25 mouse cellular contexts compared by ENCODE assay signal in the genomic region with DNA sequence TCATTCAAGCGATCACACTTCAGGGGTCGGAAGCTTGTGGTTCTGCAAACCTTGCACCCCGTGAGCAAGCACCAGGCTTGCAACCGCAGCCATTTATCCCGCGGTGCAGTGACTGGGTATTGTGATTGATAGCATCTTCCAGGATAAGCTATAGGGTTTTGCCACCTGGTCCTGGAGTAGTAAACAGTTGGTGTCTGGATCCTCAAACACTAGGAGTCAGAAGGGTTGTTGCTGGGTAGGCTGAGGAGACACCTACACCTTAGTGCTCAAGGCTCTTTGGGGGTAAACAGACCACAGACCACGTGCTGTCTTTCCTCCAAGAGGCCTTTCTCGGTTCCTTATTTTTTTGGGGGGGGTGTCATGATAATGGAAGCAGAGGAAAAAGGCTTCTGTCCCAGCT. TPM values are rescaled to one million over a fixed set of nuclear protein-coding genes. Genes with fewer than 3 reads are reported as not detected.
DNase-seq lines count a peak whose midpoint lies in the region; ATAC-seq lines count a peak whose summit lies in the region.
"Had no signal": no experiment of that assay in that cellular context is flagged by ENCODE, and none has a peak within 500 bp of the region (broad histone marks: within the 10 kb centered on the region; RNA-seq: fewer than 3 reads in every experiment).

No protein-coding gene starts in this region.

- peak; percentile 2 to 12 for DNase-seq in B cell, adult 2 months
- peak; percentile 14 for DNase-seq in R1 (ENCODE audit: low read depth, low spot score)
- DNase-seq in urinary bladder, adult 2 months (ENCODE audit: low spot score), result no peak
- DNase-seq in left cerebral cortex, postnatal 10 days (ENCODE audit: extremely low spot score in 1 of 2, low spot score in 2 of 2), result no peak
- DNase-seq in heart, postnatal 4 days, result no peak
- DNase-seq: adrenal gland, postnatal 14 days; embryo, embryonic 11 days; gastrocnemius, adult 2 months; gastrocnemius, postnatal 36 days; heart, adult 18-20 months; heart, postnatal 14 days had no signal

- peak; percentile 93 to 95 for ATAC-seq in hematopoietic stem cell, adult 5-6 weeks (replicated peaks in 1 of 2; ENCODE audit: insufficient read depth in 1 of 2, low FRiP score in 2 of 2, low TSS enrichment in 1 of 2, low read depth in 1 of 2, poor library complexity in 2 of 2, severe bottlenecking in 2 of 2)
- peak; percentile 36; the same call in 1 of the 2 replicates for ATAC-seq in neutrophil, adult 5-6 weeks (ENCODE audit: extremely low read depth, insufficient number of reproducible peaks, low FRiP score, poor library complexity, severe bottlenecking)
- ATAC-seq: activated CD4-positive, CD25-positive, alpha-beta regulatory T cell, adult 4 months; forebrain, embryonic 14.5 days had no signal

- intact Hi-C loops in left cerebral cortex, postnatal 10 days (cut with DNase I), result no loop called here

RNA-seq across cellular contexts. Expression of a gene that starts 27.9 kb away (rescaled TPM):
- not detected in 2 replicates for total RNA-seq in hematopoietic stem cell, adult 5-6 weeks (2017)
- not detected in 2 replicates for total RNA-seq in neutrophil, adult 5-6 weeks (2017)
- polyA plus RNA-seq in urinary bladder, adult 2 months (2012; rRNA removed), result not detected in 2 replicates
- total RNA-seq in left cerebral cortex, postnatal 10 days (2021), result under 1 TPM; 0.20 to 0.21 TPM
- not detected for total RNA-seq in heart, postnatal 4 days (2021)
- total RNA-seq: adrenal gland, adult 18-20 months; adrenal gland, postnatal 14 days; gastrocnemius, adult 2 months; gastrocnemius, postnatal 36 days; heart, adult 18-20 months; heart, postnatal 14 days had no signal
- polyA plus RNA-seq: activated CD4-positive, CD25-positive, alpha-beta regulatory T cell, adult 4 months; embryonic facial prominence, embryonic 11.5 days; embryonic facial prominence, embryonic 15.5 days; erythroblast, embryonic 14.5 days; forebrain, embryonic 10.5 days; G1E; heart, embryonic 10.5 days; heart, embryonic 15.5 days; hindbrain, embryonic 11.5 days; hindbrain, embryonic 15.5 days had no signal

Comparison
In these comparisons a context has a peak if more than half of its experiments do, and no peak if none do; other contexts are left out.
1. DNase-seq: peak in B cell, adult 2 months (2 of 2) and R1 (single experiment); none in urinary bladder, adult 2 months (single experiment), left cerebral cortex, postnatal 10 days (0 of 2) and heart, postnatal 4 days (single experiment).